ENCODE assay signal across 19 mouse cellular contexts in genomic region chr17:86603848-86604444, GRCm38 (mm10).
DNase-seq lines count a peak whose midpoint lies in the region; ATAC-seq lines count a peak whose summit lies in the region.
"Had no signal": no experiment of that assay in that cellular context is flagged by ENCODE, and none has a peak within 500 bp of the region (broad histone marks: within the 10 kb centered on the region; RNA-seq: fewer than 3 reads in every experiment).

No protein-coding gene starts in this region.

- no peaks in the 10 kb centered on the region for H3K9me3 ChIP-seq in kidney, embryonic 14.5 days (ENCODE audit: control insufficient read depth, low read length)
- H3K9me3 ChIP-seq: embryonic facial prominence, embryonic 15.5 days; forebrain, embryonic 12.5 days; limb, embryonic 15.5 days; midbrain, embryonic 10.5 days had no signal

- ATAC-seq in kidney, embryonic 14.5 days (ENCODE audit: low FRiP score, low TSS enrichment) = no peak
- ATAC-seq: activated CD4-positive, CD25-positive, alpha-beta regulatory T cell, adult 4 months; Patski had no signal

- H3K36me3 ChIP-seq in kidney, embryonic 14.5 days (ENCODE audit: control insufficient read depth, insufficient read depth, low read length) = no peaks in the 10 kb centered on the region
- H3K36me3 ChIP-seq: embryonic facial prominence, embryonic 15.5 days; forebrain, embryonic 12.5 days; limb, embryonic 15.5 days; midbrain, embryonic 10.5 days had no signal

- H3K4me2 ChIP-seq in kidney, embryonic 14.5 days (replicated peaks; ENCODE audit: low read depth, low read length) = no peak overlapping the region
- H3K4me2 ChIP-seq: embryonic facial prominence, embryonic 15.5 days; forebrain, embryonic 12.5 days; limb, embryonic 15.5 days had no signal

- H3K27ac ChIP-seq in kidney, embryonic 14.5 days (ENCODE audit: low read depth, low read length) = no peak overlapping the region
- H3K27ac ChIP-seq: embryonic facial prominence, embryonic 15.5 days; forebrain, embryonic 12.5 days; limb, embryonic 15.5 days; midbrain, embryonic 10.5 days had no signal

- H3K4me1 ChIP-seq in kidney, embryonic 14.5 days (ENCODE audit: control insufficient read depth, insufficient read depth, low read length) = 0 out of 2 replicates have a peak, but pooled peaks cover 8% of the 10 kb centered on the region
- H3K4me1 ChIP-seq: embryonic facial prominence, embryonic 15.5 days; forebrain, embryonic 12.5 days; limb, embryonic 15.5 days had no signal

- 56% methylated on average over 5 of the region's 5 CpGs for WGBS in kidney, embryonic 14.5 days

- DNase-seq in adrenal gland, postnatal 25 days = peak; percentile 8
- no peak for DNase-seq in adrenal gland, adult 18-20 months (ENCODE audit: low spot score in 2 of 2)
- DNase-seq in kidney, postnatal 14 days = peak; percentile 38
- peak; percentile 26 to 32 for DNase-seq in cerebellum, adult 18-20 months
- DNase-seq in fat pad, adult 2 months (ENCODE audit: extremely low read depth, low read depth, low spot score) = peak; percentile 87
- no peak for DNase-seq in thymus, postnatal 36 days
- DNase-seq in lung, postnatal 4 days = no peak
- DNase-seq: B cell, adult 2 months; embryo, embryonic 11 days; lung, adult 18-20 months; lung, postnatal 36 days; right cerebral cortex, postnatal 25 days had no signal

- H3K27me3 ChIP-seq in kidney, embryonic 14.5 days (ENCODE audit: control insufficient read depth, insufficient read depth, low read length) = no peaks in the 10 kb centered on the region
- H3K27me3 ChIP-seq: embryonic facial prominence, embryonic 15.5 days; forebrain, embryonic 12.5 days; limb, embryonic 15.5 days; Patski had no signal

- H3K9ac ChIP-seq in kidney, embryonic 14.5 days (ENCODE audit: low read depth, low read length) = no peak overlapping the region
- H3K9ac ChIP-seq: embryonic facial prominence, embryonic 15.5 days; forebrain, embryonic 12.5 days; limb, embryonic 15.5 days had no signal

- H3K4me3 ChIP-seq in kidney, embryonic 14.5 days (ENCODE audit: low read length) = no peak overlapping the region
- H3K4me3 ChIP-seq: embryonic facial prominence, embryonic 15.5 days; forebrain, embryonic 12.5 days; limb, embryonic 15.5 days; midbrain, embryonic 10.5 days had no signal

Comparison
In these comparisons a context has a peak if more than half of its experiments do, and no peak if none do; other contexts are left out.
1. DNase-seq: peak in adrenal gland, postnatal 25 days (single experiment), kidney, postnatal 14 days (single experiment), cerebellum, adult 18-20 months (2 of 2) and fat pad, adult 2 months (single experiment); none in adrenal gland, adult 18-20 months (0 of 2), thymus, postnatal 36 days (0 of 2) and lung, postnatal 4 days (0 of 2).